Mouse (Mus musculus) liver, embryonic 11.5 days (tissue): Measurements from ENCODE around the gene Ugt1a1. TPM values are rescaled to one million over a fixed set of nuclear protein-coding genes. Genes with fewer than 3 reads are reported as not detected.
"Not testable (repeated sequence)": the region's sequence is repeated elsewhere in the genome, so short reads cannot be mapped to it uniquely, and the experiment has no call there.

Source experiments
- ATAC-seq: fragments of 200-750 bp; cut with Nextera tagmentation; replicated peaks from 2 replicates; pipeline ENCODE4 v1.8.0; 2017; ENCODE audit warnings: moderate number of reproducible peaks, mild to moderate bottlenecking, moderate TSS enrichment, moderate library complexity; ENCODE audit not compliant: low FRiP score
- DNase-seq: peaks from one replicate; pipeline ENCODE4 v3.0.0-alpha.2; 2017; ENCODE audit warnings: low spot score
- H3K27ac ChIP-seq: fragments of 300-500 bp; sonication (generic); 2 replicates; pipeline ENCODE4 v1.5.1; 2014; ENCODE audit warnings: mild to moderate bottlenecking, low read depth, low read length, control low read depth
- H3K27me3 ChIP-seq: fragments of 300-500 bp; sonication (generic); replicated peaks from 2 replicates; pipeline ENCODE4 v1.6.1; 2014; ENCODE audit warnings: low read length, mixed read lengths; ENCODE audit not compliant: control insufficient read depth, insufficient read depth
- H3K36me3 ChIP-seq: fragments of 300-500 bp; sonication (generic); 2 replicates; pipeline ENCODE4 v1.6.1; 2014; ENCODE audit warnings: mild to moderate bottlenecking, low read length, moderate library complexity, mixed read lengths; ENCODE audit not compliant: control insufficient read depth, insufficient read depth
- H3K4me1 ChIP-seq: fragments of 300-500 bp; sonication (generic); replicated peaks from 2 replicates; pipeline ENCODE4 v1.6.1; 2014; ENCODE audit warnings: low read length, mixed read lengths; ENCODE audit not compliant: control insufficient read depth, insufficient read depth
- H3K4me2 ChIP-seq: fragments of 300-500 bp; sonication (generic); 2 replicates; pipeline ENCODE4 v1.6.1; 2014; ENCODE audit warnings: mild to moderate bottlenecking, control low read depth, moderate library complexity
- H3K4me3 ChIP-seq: fragments of 300-500 bp; sonication (generic); 2 replicates; pipeline ENCODE4 v1.5.1; 2014; ENCODE audit warnings: low read depth, low read length, control low read depth
- H3K9ac ChIP-seq: fragments of 300-500 bp; sonication (generic); 2 replicates; pipeline ENCODE4 v1.6.1; 2014; ENCODE audit warnings: low read depth, low read length, control low read depth
- H3K9me3 ChIP-seq: fragments of 300-500 bp; sonication (generic); 2 replicates; pipeline ENCODE4 v1.6.1; 2016; ENCODE audit warnings: low read length, inconsistent platforms, mixed read lengths; ENCODE audit not compliant: control insufficient read depth
- WGBS: fragments of 180-500 bp; shearing (Covaris S2); extraction: QIAGEN DNeasy Blood & Tissue Kit; methylation state at CpG from one replicate; pipeline ENCODE4 v1.1.7; 2014; 5-methylcytosine and 5-hydroxymethylcytosine counted together
- polyA plus RNA-seq: library from polyadenylated mRNA; unstranded; fragments of >200 nt; fragmentation: Nextera tagmentation; extraction: Ambion mirVana; gene quantifications from 2 replicates; pipeline ENCODE4 v1.2.1, GENCODE M21; 2014

Ugt1a1 gene
- polyA plus RNA-seq, result 0.14 TPM in 1 of 2 replicates, not detected in the other

- H3K36me3 ChIP-seq, result no peaks in the 10 kb centered on the region
- H3K4me3 ChIP-seq, result no peak within 1 kb of the TSS
- DNase-seq (peak; percentile 42), ATAC-seq (no peak; the same call in 1 of the 2 replicates)
- 64% methylated on average over 8 of the region's 8 CpGs for WGBS
- peaks cover 3% of the 10 kb centered on the region; the same call in 1 of the 2 replicates for H3K4me1 ChIP-seq
- H3K9me3 ChIP-seq, result peaks cover 50% of the 10 kb centered on the region
- H3K4me2 ChIP-seq, result no peak within 1 kb of the TSS
- no peaks in the 10 kb centered on the region for H3K27me3 ChIP-seq
- H3K9ac ChIP-seq, result no peak within 1 kb of the TSS
- no peak within 1 kb of the TSS for H3K27ac ChIP-seq
Measured at GRCm38 (mm10) chr1:88211812-88212211, at the start of gene Ugt1a1. Gene Ugt1a1 (plus strand): TSS chr1:88211959.

GRCm38 (mm10) chr1:88165711-88166110, 46.0 kb upstream of the Ugt1a1 start, which contains the start of gene Ugt1a5:
Gene Ugt1a5 (plus strand): TSS chr1:88166012.
- Histone ChIP-seq H3K27ac (no peak within 1 kb of the TSS), H3K4me1 (no peaks in the 10 kb centered on the region), H3K36me3 (no peaks in the 10 kb centered on the region), H3K27me3 (no peaks in the 10 kb centered on the region), H3K4me2 (no peak within 1 kb of the TSS), H3K9ac (no peak within 1 kb of the TSS), H3K4me3 (no peak within 1 kb of the TSS), H3K9me3 (no peaks in the 10 kb centered on the region)
- ATAC-seq (no peak), DNase-seq (no peak)
- WGBS, result 70% methylated on average over 5 of the region's 5 CpGs

- H3K4me2 ChIP-seq, DNase-seq, H3K36me3 ChIP-seq, ATAC-seq, H3K9me3 ChIP-seq, H3K4me1 ChIP-seq, H3K9ac ChIP-seq, H3K27ac ChIP-seq, H3K27me3 ChIP-seq, H3K4me3 ChIP-seq: not testable (repeated sequence)
- 81% methylated on average over 5 of the region's 7 CpGs for WGBS
Measured at GRCm38 (mm10) chr1:88172190-88172589, 39.6 kb upstream of the Ugt1a1 start.

GRCm38 (mm10) chr1:88179657-88180056, 32.1 kb upstream of the Ugt1a1 start:
- Histone ChIP-seq H3K4me1 (no peaks in the 10 kb centered on the region), H3K4me2 (no peak overlapping the region), H3K9me3 (no peaks in the 10 kb centered on the region; the same call in 1 of the 2 replicates), H3K36me3 (no peaks in the 10 kb centered on the region), H3K4me3 (no peak overlapping the region), H3K27ac (no peak overlapping the region), H3K9ac (no peak overlapping the region), H3K27me3 (no peaks in the 10 kb centered on the region)
- ATAC-seq (no peak), DNase-seq (no peak)
- WGBS, result 76% methylated on average over 1 of the region's 1 CpGs

- no peak overlapping the region for H3K27ac ChIP-seq
- ATAC-seq, result no peak
- H3K36me3 ChIP-seq, result no peaks in the 10 kb centered on the region
- H3K9me3 ChIP-seq, result no peaks in the 10 kb centered on the region
- H3K9ac ChIP-seq, result no peak overlapping the region
- no peak for DNase-seq
- no peak overlapping the region for H3K4me2 ChIP-seq
- no peaks in the 10 kb centered on the region for H3K4me1 ChIP-seq
- H3K4me3 ChIP-seq, result no peak overlapping the region
- no peaks in the 10 kb centered on the region for H3K27me3 ChIP-seq
- 79% methylated on average over 5 of the region's 5 CpGs for WGBS
Measured at GRCm38 (mm10) chr1:88186325-88186935, 25.3 kb upstream of the Ugt1a1 start.

- H3K9ac ChIP-seq, result no peak overlapping the region
- H3K9me3 ChIP-seq, result no peaks in the 10 kb centered on the region
- H3K36me3 ChIP-seq, result no peaks in the 10 kb centered on the region
- no peak overlapping the region for H3K4me2 ChIP-seq
- no peak for DNase-seq
- 61% methylated on average over 3 of the region's 3 CpGs for WGBS
- H3K4me1 ChIP-seq, result no peaks in the 10 kb centered on the region
- no peak for ATAC-seq
- no peaks in the 10 kb centered on the region for H3K27me3 ChIP-seq
- H3K27ac ChIP-seq, result no peak overlapping the region
- no peak overlapping the region for H3K4me3 ChIP-seq
Measured at GRCm38 (mm10) chr1:88192136-88192535, 19.6 kb upstream of the Ugt1a1 start.

GRCm38 (mm10) chr1:88195687-88196086, 16.1 kb upstream of the Ugt1a1 start:
- ATAC-seq, result no peak
- Histone ChIP-seq H3K9ac (no peak overlapping the region), H3K9me3 (no peaks in the 10 kb centered on the region), H3K27ac (no peak overlapping the region), H3K27me3 (no peaks in the 10 kb centered on the region), H3K4me1 (no peaks in the 10 kb centered on the region), H3K36me3 (no peaks in the 10 kb centered on the region), H3K4me3 (no peak overlapping the region), H3K4me2 (no peak overlapping the region)
- 90% methylated on average over 1 of the region's 1 CpGs for WGBS
- DNase-seq, result no peak

- H3K27me3 ChIP-seq, result no peaks in the 10 kb centered on the region
- H3K9me3 ChIP-seq, result no peaks in the 10 kb centered on the region
- H3K4me1 ChIP-seq, result no peaks in the 10 kb centered on the region
- H3K36me3 ChIP-seq, result no peaks in the 10 kb centered on the region
- ATAC-seq (no peak), DNase-seq (no peak)
- no peak overlapping the region for H3K4me3 ChIP-seq
- H3K27ac ChIP-seq, result no peak overlapping the region
- no peak overlapping the region for H3K9ac ChIP-seq
- WGBS, result 67% methylated on average over 3 of the region's 3 CpGs
- no peak overlapping the region for H3K4me2 ChIP-seq
Measured at GRCm38 (mm10) chr1:88197443-88197842, 14.3 kb upstream of the Ugt1a1 start.

- Histone ChIP-seq H3K36me3 (no peaks in the 10 kb centered on the region), H3K4me3 (no peak overlapping the region), H3K4me1 (no peaks in the 10 kb centered on the region), H3K4me2 (no peak overlapping the region), H3K9me3 (no peaks in the 10 kb centered on the region; the same call in 1 of the 2 replicates), H3K9ac (no peak overlapping the region), H3K27me3 (no peaks in the 10 kb centered on the region), H3K27ac (no peak overlapping the region)
- no peak for ATAC-seq
- WGBS, result 73% methylated on average over 2 of the region's 2 CpGs
- DNase-seq, result no peak
Measured at GRCm38 (mm10) chr1:88199996-88200395, 11.8 kb upstream of the Ugt1a1 start.
